Mouse (Mus musculus): ENCODE measurements around the gene Dpyd. TPM values are rescaled to one million over a fixed set of nuclear protein-coding genes. Genes with fewer than 3 reads are reported as not detected.

Dpyd gene
- polyA plus RNA-seq, 1 experiment from 2014 or later, result 4.3 TPM

DNA sequence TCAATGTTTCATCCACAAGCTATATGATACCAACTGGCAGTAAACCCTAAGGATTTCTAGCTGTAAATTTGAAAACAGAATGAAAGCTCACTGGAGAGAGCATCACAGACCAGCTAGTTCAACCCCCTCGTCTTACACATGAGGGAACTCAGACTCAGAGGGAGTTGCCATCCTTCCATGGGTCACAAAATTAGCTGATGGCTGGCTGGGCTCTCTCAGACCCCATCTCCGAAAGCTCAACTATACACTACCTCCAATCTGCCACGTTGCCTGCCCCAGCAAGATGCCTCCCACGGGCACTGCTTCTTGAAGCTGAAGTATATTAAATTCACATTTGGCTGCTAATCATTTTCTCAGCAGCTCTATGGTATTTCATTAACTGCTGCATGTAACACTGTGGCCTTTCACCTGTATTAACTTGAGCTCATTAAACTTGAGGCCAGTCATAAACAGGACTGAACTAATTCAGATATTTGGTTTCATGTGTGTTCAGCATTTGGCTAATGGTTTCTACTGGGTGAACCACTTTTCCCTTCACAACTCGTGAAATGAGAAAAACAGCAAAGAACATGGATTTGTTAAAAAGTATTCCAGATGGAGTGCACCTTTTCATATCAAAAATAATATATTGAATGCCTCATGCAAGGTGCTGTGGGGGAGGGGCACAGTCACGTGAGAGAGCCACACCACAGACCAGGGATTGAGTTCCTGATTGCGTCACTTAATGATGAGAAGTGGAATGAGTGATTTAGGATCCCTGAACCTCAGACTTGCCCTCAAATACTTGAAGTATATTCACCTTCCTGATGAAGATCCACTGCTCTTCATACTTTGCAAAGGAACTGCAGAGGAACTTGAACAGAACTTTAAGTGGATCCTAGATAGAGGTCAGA, 841.2 kb downstream of the Dpyd start:
- 59% methylated on average over 7 of the region's 7 CpGs for WGBS
- no peak overlapping the region for H3K4me3 ChIP-seq
- no peak overlapping the region for H3K27ac ChIP-seq (replicated peaks)
- ATAC-seq (ENCODE audit: low FRiP score, low read depth), result 0 out of 2 replicates have a peak, but pooled peaks have one; percentile 42
- H3K27me3 ChIP-seq, result no peaks in the 10 kb centered on the region
- no peaks in the 10 kb centered on the region for H3K4me1 ChIP-seq (replicated peaks)
- H3K9me3 ChIP-seq, result no peaks in the 10 kb centered on the region
- H3K4me2 ChIP-seq, result no peak overlapping the region
- no peaks in the 10 kb centered on the region for H3K36me3 ChIP-seq
- H3K9ac ChIP-seq, result no peak overlapping the region

DNA sequence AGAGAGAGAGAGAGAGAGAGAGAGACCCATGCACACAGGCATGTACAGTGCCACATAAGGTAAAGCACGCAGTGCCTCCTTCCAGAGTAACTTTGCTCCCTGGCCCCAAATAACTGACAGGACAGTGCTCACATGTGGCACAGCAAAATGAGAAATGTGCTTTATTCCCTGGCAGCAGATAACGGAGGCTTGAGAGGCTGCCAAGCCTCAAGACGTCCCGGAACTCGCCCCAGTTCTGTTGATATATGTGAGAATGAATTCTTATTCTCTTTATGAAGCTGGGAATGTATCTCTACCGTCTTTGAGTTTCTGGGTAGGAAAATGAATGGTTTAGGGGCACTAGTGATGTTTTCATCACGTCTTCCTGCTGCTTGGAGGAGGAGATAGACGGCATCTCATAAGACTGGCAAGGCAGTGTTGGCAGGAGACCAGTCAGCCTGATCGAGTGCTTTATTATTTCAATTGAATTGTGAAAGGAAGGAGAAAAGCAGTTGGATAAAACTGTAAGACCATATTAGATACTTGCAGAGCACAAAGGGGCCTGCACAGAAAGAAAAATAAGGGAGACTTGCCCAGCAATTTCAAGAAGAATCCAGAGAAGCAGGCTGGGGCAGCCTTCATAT, 857.3 kb downstream of the Dpyd start:
- H3K4me1 ChIP-seq (replicated peaks), result 0 out of 2 replicates have a peak, but pooled peaks cover 3% of the 10 kb centered on the region
- H3K9me3 ChIP-seq, result no peaks in the 10 kb centered on the region
- no peak for ATAC-seq (ENCODE audit: low FRiP score, low read depth)
- H3K9ac ChIP-seq, result no peak overlapping the region
- WGBS, result 54% methylated on average over 9 of the region's 9 CpGs
- H3K4me3 ChIP-seq, result no peak overlapping the region
- no peak overlapping the region for H3K27ac ChIP-seq (replicated peaks)
- H3K4me2 ChIP-seq, result no peak overlapping the region
- no peaks in the 10 kb centered on the region for H3K36me3 ChIP-seq
- no peaks in the 10 kb centered on the region for H3K27me3 ChIP-seq

DNA sequence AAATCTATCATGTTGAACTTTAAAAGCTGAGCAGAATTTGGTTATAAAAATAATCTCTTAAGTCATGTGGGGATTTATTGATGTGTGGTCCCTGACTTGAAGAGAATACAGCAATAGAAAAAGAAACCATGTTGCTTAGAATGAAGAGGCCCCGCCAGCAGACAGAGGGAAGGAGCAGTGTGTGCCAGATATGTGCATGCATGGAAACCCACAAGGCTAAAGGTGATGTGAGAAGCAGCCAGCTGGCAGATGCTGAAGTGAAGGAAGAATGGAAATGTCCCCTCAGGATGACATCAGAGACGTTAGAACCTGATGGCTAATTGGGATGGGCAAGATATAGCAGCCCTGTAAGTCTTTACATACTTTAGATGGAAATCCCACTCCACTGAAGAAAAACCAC, 857.8 kb downstream of the Dpyd start:
- no peak overlapping the region for H3K27ac ChIP-seq (replicated peaks)
- no peak overlapping the region for H3K4me3 ChIP-seq
- no peaks in the 10 kb centered on the region for H3K9me3 ChIP-seq
- no peak overlapping the region for H3K9ac ChIP-seq
- no peak overlapping the region for H3K4me2 ChIP-seq
- ATAC-seq (ENCODE audit: low FRiP score, low read depth), result no peak
- no peaks in the 10 kb centered on the region for H3K36me3 ChIP-seq
- 51% methylated on average over 2 of the region's 2 CpGs for WGBS
- no peaks in the 10 kb centered on the region for H3K27me3 ChIP-seq
- 0 out of 2 replicates have a peak, but pooled peaks cover 3% of the 10 kb centered on the region for H3K4me1 ChIP-seq (replicated peaks)

DNA sequence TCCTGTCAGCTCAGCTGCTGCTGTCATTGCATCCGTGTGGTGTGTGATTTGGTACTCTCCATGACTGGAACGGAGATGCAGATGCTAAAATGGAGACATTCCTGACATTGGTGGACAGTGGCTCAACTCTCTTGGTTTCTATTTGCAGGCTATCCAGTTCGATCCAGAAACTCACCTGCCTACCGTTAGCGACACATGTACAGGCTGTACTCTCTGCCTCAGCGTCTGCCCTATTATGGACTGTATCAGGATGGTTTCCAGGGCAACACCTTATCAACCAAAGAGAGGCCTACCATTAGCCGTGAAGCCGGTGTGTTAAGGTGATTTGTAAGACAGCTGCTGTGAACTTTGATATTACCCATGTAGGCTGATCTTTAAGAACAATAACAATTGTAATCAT, 869.4 kb downstream of the Dpyd start:
- H3K27ac ChIP-seq (replicated peaks), result no peak overlapping the region
- WGBS, result 53% methylated on average over 8 of the region's 8 CpGs
- ATAC-seq (ENCODE audit: low FRiP score, low read depth), result peak; percentile 59; the same call in 1 of the 2 replicates
- H3K4me2 ChIP-seq, result no peak overlapping the region
- H3K4me1 ChIP-seq (replicated peaks), result no peaks in the 10 kb centered on the region
- no peaks in the 10 kb centered on the region for H3K36me3 ChIP-seq
- no peaks in the 10 kb centered on the region for H3K27me3 ChIP-seq
- no peaks in the 10 kb centered on the region for H3K9me3 ChIP-seq
- no peak overlapping the region for H3K9ac ChIP-seq
- no peak overlapping the region for H3K4me3 ChIP-seq

DNA sequence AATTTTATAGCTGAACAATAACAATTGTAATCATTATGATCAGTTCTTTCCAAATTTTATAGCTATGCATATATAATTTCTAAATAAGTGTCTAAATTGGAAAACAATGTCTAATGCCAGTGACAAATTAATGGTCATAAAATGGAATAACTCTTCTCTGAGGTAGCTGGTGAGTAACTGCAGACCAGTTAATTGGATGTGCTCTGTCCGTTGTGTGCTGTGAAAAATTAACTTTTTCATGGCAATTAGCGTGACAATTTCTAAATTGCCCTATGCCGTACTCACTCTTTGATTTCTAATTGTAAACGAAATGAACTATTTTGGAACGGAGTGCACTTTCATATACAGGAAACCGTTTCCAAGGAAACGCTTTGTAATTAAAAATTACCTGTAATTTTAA, 869.8 kb downstream of the Dpyd start:
- Histone ChIP-seq H3K4me1 (replicated peaks) (no peaks in the 10 kb centered on the region), H3K9me3 (no peaks in the 10 kb centered on the region), H3K27me3 (no peaks in the 10 kb centered on the region), H3K9ac (no peak overlapping the region), H3K36me3 (no peaks in the 10 kb centered on the region), H3K4me2 (no peak overlapping the region), H3K4me3 (no peak overlapping the region), H3K27ac (replicated peaks) (no peak overlapping the region)
- 67% methylated on average over 7 of the region's 7 CpGs for WGBS
- ATAC-seq (ENCODE audit: low FRiP score, low read depth), result no peak

DNA sequence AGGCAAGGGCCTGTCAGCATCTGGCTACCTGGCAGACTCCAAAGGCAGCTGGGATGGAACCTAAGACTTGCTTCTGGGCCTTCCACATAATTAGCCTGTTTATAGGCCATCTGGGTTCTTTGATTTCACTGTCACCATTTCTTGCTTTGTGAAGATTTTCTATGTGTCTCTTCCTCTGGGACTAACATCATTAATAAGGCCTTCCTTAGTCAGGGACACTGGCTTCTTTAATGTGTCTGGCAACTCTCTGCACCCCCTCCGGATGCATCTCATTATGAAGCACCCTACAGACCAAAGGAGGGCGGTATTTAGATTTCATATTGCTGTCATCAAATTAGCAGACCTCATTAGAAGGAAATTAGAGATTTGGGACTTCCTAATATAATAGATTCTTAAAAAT, 885.6 kb downstream of the Dpyd start:
- Histone ChIP-seq H3K4me2 (no peak overlapping the region), H3K9me3 (no peaks in the 10 kb centered on the region), H3K27ac (replicated peaks) (no peak overlapping the region), H3K4me1 (replicated peaks) (no peaks in the 10 kb centered on the region), H3K36me3 (no peaks in the 10 kb centered on the region), H3K4me3 (no peak overlapping the region), H3K27me3 (no peaks in the 10 kb centered on the region), H3K9ac (no peak overlapping the region)
- 60% methylated on average over 2 of the region's 2 CpGs for WGBS
- no peak for ATAC-seq (ENCODE audit: low FRiP score, low read depth)

DNA sequence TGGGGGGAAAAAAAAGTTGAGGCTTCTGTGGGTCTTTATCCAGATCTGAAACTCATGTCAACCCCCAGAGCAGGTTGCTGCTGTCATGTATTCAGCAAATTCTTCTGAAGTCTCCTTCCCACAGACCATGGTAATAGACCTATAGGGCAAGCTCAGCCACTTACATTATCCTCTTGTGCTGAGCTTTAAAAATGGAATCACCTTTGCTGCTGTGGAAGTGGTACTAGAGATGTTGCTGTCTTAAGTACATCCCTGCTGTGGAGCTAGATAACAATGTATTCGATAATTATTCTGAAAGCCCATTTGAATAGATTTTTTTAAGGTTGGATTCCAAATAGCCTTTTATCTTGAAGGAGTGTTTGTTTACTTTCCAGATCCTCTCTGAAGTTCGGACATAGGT, 902.1 kb downstream of the Dpyd start:
- Histone ChIP-seq H3K27me3 (no peaks in the 10 kb centered on the region), H3K9me3 (no peaks in the 10 kb centered on the region), H3K4me1 (replicated peaks) (no peaks in the 10 kb centered on the region), H3K4me3 (no peak overlapping the region), H3K27ac (replicated peaks) (no peak overlapping the region), H3K4me2 (no peak overlapping the region), H3K36me3 (no peaks in the 10 kb centered on the region), H3K9ac (no peak overlapping the region)
- ATAC-seq (ENCODE audit: low FRiP score, low read depth), result no peak
- 66% methylated on average over 2 of the region's 2 CpGs for WGBS

DNA sequence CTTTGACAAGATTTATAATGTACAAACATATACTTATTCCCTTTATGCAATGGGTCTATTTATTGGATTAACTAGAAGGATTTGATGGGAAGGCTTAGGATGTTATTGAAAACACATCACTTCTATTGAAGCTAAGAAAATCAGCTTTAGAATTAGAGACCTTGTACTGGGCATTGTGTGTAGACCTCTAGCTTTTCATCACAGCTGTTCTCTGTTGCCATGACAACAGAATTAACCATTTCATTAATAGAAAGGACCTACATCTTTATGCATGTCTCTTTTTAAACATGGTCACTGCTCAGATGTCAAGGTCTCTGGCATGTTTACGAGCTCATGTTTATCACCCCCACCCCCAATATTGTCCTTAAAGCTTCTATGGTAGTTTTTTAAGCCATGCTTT, 902.5 kb downstream of the Dpyd start:
- Histone ChIP-seq H3K4me2 (no peak overlapping the region), H3K27ac (replicated peaks) (no peak overlapping the region), H3K27me3 (no peaks in the 10 kb centered on the region), H3K36me3 (no peaks in the 10 kb centered on the region), H3K4me3 (no peak overlapping the region), H3K9me3 (no peaks in the 10 kb centered on the region), H3K9ac (no peak overlapping the region), H3K4me1 (replicated peaks) (no peaks in the 10 kb centered on the region)
- WGBS, result 21% methylated on average over 1 of the region's 1 CpGs
- no peak for ATAC-seq (ENCODE audit: low FRiP score, low read depth)

DNA sequence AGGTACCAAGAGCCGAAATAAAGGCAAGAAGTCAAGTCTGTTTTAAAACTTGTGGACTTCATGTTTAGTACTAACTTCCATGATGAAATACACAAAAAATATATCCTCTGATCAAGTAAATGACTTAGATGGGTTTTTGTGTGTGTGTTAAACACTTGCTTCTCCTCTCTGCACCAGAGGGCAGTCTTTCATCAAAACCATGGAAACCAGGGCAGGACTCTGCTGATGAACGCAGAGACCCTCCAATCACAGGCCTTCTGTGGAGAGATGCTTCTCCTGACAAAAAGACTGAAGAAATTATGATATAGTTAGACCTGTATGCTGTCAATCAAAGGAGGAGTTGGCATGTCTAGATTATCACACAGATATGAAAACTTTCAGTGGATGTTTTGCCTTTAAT, 905.8 kb downstream of the Dpyd start:
- Histone ChIP-seq H3K4me1 (replicated peaks) (no peaks in the 10 kb centered on the region), H3K27me3 (no peaks in the 10 kb centered on the region), H3K4me2 (no peak overlapping the region), H3K4me3 (no peak overlapping the region), H3K27ac (replicated peaks) (no peak overlapping the region), H3K9ac (no peak overlapping the region), H3K9me3 (no peaks in the 10 kb centered on the region), H3K36me3 (no peaks in the 10 kb centered on the region)
- 73% methylated on average over 2 of the region's 2 CpGs for WGBS
- no peak for ATAC-seq (ENCODE audit: low FRiP score, low read depth)
